Mouse (Mus musculus) spleen, adult 2 months (tissue): ENCODE measurements around the gene Fbxl15. TPM values are rescaled to one million over a fixed set of nuclear protein-coding genes. Genes with fewer than 3 reads are reported as not detected.

Experiments used
- DNase-seq, 2 experiments: peaks; one replicate each; pipeline versions ENCODE4 v3.0.0 to v3.0.0-alpha.2; 2012 to 2021; ENCODE audit warnings: low spot score in 2 of 2, low read depth in 1 of 2
- H3K27ac ChIP-seq: fragments of 200-500 bp; 2 replicates; pipeline ENCODE4 v1.5.1; 2012; ENCODE audit warnings: low read length, inconsistent platforms; ENCODE audit not compliant: insufficient read depth
- H3K27me3 ChIP-seq: fragments of 200-500 bp; 2 replicates; pipeline ENCODE4 v1.6.1; 2012; ENCODE audit warnings: mild to moderate bottlenecking, moderate library complexity, low read length, inconsistent platforms; ENCODE audit not compliant: control insufficient read depth, insufficient read depth
- H3K36me3 ChIP-seq: fragments of 200-500 bp; 2 replicates; pipeline ENCODE4 v1.6.1; 2012; ENCODE audit warnings: mild to moderate bottlenecking, low read length, inconsistent platforms; ENCODE audit not compliant: control insufficient read depth, insufficient read depth
- H3K4me1 ChIP-seq: fragments of 200-500 bp; 2 replicates; pipeline ENCODE4 v1.6.1; 2011; ENCODE audit warnings: inconsistent platforms; ENCODE audit not compliant: control insufficient read depth, insufficient read depth, insufficient read length
- H3K4me3 ChIP-seq: fragments of 200-500 bp; 2 replicates; pipeline ENCODE4 v1.5.1; 2011; ENCODE audit warnings: mild to moderate bottlenecking, inconsistent platforms; ENCODE audit not compliant: insufficient read depth, insufficient read length; ENCODE audit errors: extremely low read depth
- CTCF ChIP-seq: fragments of 200-500 bp; IDR thresholded peaks from 2 replicates; pipeline ENCODE4 v1.5.1; 2011; ENCODE audit warnings: mild to moderate bottlenecking, inconsistent platforms; ENCODE audit not compliant: insufficient read depth, insufficient read length, insufficient replicate concordance; ENCODE audit errors: extremely low read depth
- POLR2A ChIP-seq: fragments of 200-500 bp; IDR thresholded peaks from 2 replicates; pipeline ENCODE4 v1.6.1; 2011; ENCODE audit warnings: low read depth, low read length, inconsistent platforms
- WGBS: fragments of 180-500 bp; shearing (Covaris S2); methylation state at CpG from one replicate; pipeline ENCODE4 v1.1.7; 2018; 5-methylcytosine and 5-hydroxymethylcytosine counted together
- polyA plus RNA-seq: library from polyadenylated mRNA; depleted of rRNA; stranded (reverse); fragments of >200 nt; gene quantifications from 2 replicates; pipeline ENCODE4 v1.2.3, GENCODE M21; 2012

Fbxl15 gene
- polyA plus RNA-seq, 1 experiment = 12.1 TPM

- no peak for TF ChIP-seq POLR2A
- no peak for TF ChIP-seq CTCF
- WGBS = 77% methylated on average over 8 of the region's 8 CpGs
- H3K27ac ChIP-seq = no peak overlapping the region
- peak in 1 of 2 experiments; percentile 1 for DNase-seq
- no peaks in the 10 kb centered on the region for H3K36me3 ChIP-seq
- H3K27me3 ChIP-seq = peaks cover 22% of the 10 kb centered on the region
- peaks cover 13% of the 10 kb centered on the region for H3K4me1 ChIP-seq
- no peak overlapping the region for H3K4me3 ChIP-seq
Measured at GRCm38 (mm10) chr19:46320076-46320785, 7.8 kb upstream of the Fbxl15 start.

GRCm38 (mm10) chr19:46321101-46321943 is 6.7 kb upstream of the Fbxl15 start:
- DNase-seq = peak in 1 of 2 experiments; percentile 53
- Histone ChIP-seq H3K4me1 (peaks cover 13% of the 10 kb centered on the region), H3K27me3 (peaks cover 28% of the 10 kb centered on the region)

GRCm38 (mm10) chr19:46322144-46322995 is 5.6 kb upstream of the Fbxl15 start:
- Histone ChIP-seq H3K4me3 (no peak overlapping the region), H3K4me1 (peaks cover 11% of the 10 kb centered on the region), H3K36me3 (no peaks in the 10 kb centered on the region), H3K27me3 (peaks cover 24% of the 10 kb centered on the region), H3K27ac (no peak overlapping the region)
- TF ChIP-seq CTCF = no peak
- TF ChIP-seq POLR2A = no peak
- DNase-seq = no peak
- WGBS = 77% methylated on average over 11 of the region's 11 CpGs

More at GRCm38 (mm10) chr19:46321101-46321943, 6.7 kb upstream of the Fbxl15 start:
- TF ChIP-seq CTCF = no peak
- TF ChIP-seq POLR2A = no peak
- Histone ChIP-seq H3K4me3 (no peak overlapping the region), H3K36me3 (no peaks in the 10 kb centered on the region), H3K27ac (no peak overlapping the region)
- WGBS = 27% methylated on average over 6 of the region's 6 CpGs

GRCm38 (mm10) chr19:46322996-46323572 is 4.9 kb upstream of the Fbxl15 start:
- peaks cover 12% of the 10 kb centered on the region for H3K4me1 ChIP-seq
- no peak for TF ChIP-seq POLR2A
- DNase-seq = no peak
- no peak overlapping the region for H3K4me3 ChIP-seq
- no peaks in the 10 kb centered on the region for H3K36me3 ChIP-seq
- no peak overlapping the region for H3K27ac ChIP-seq
- WGBS = 77% methylated on average over 13 of the region's 13 CpGs
- peaks cover 17% of the 10 kb centered on the region for H3K27me3 ChIP-seq

- H3K27me3 ChIP-seq = peaks cover 12% of the 10 kb centered on the region
- no peak for TF ChIP-seq CTCF
- no peak for TF ChIP-seq POLR2A
- WGBS = 67% methylated on average over 5 of the region's 5 CpGs
Measured at GRCm38 (mm10) chr19:46323716-46324115, 4.3 kb upstream of the Fbxl15 start.

GRCm38 (mm10) chr19:46324366-46324765 is 3.6 kb upstream of the Fbxl15 start:
- H3K36me3 ChIP-seq = no peaks in the 10 kb centered on the region
- 75% methylated on average over 11 of the region's 11 CpGs for WGBS
- H3K4me3 ChIP-seq = no peak overlapping the region
- no peak for TF ChIP-seq CTCF
- TF ChIP-seq POLR2A = no peak
- peaks cover 12% of the 10 kb centered on the region for H3K27me3 ChIP-seq
- no peak for DNase-seq
- H3K27ac ChIP-seq = no peak overlapping the region
- peaks cover 17% of the 10 kb centered on the region for H3K4me1 ChIP-seq

More at GRCm38 (mm10) chr19:46323716-46324115, 4.3 kb upstream of the Fbxl15 start:
- H3K27ac ChIP-seq = no peak overlapping the region
- DNase-seq = no peak
- no peaks in the 10 kb centered on the region for H3K36me3 ChIP-seq
- H3K4me3 ChIP-seq = no peak overlapping the region
- peaks cover 12% of the 10 kb centered on the region for H3K4me1 ChIP-seq
